Mouse (Mus musculus) adrenal gland, postnatal 25 days (tissue): ENCODE results near the gene Adamtsl4. TPM values are rescaled to one million over a fixed set of nuclear protein-coding genes. Genes with fewer than 3 reads are reported as not detected.

Experiments used
- DNase-seq: peaks from one replicate; pipeline ENCODE4 v3.0.0; 2021; ENCODE audit warnings: mixed read lengths
- microRNA-seq, 2 experiments: library from miRNA; unstranded; fragments of <30 nt; microRNA quantifications; one replicate each; pipeline ENCODE4 v1.2.0; 2021
- total RNA-seq: library from RNA; stranded (reverse); gene quantifications from 2 replicates; pipeline ENCODE4 v1.2.3, GENCODE M21; 2021

Gene Adamtsl4
- total RNA-seq, 1 experiment from 2014 or later, result 6.1 TPM

DNA sequence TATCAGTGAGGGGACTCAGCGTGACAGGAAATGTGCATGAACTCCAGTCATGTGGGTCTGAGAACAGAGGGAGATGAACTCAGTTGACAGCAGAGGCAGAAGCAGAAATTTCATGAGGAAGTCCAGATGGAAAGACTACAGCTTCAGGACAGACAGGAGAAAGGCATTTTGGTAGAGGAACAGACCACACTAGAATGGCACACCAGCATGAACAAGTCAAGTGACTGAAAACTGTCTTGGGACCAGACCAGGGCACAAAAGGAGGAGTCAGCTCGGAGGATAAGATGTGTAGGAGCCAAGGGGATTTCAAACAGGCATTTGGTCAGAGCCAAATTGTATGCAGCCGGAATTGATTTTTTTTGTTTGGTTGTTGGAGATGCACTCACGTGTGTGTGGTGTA lies 52.1 kb downstream of the Adamtsl4 start:
- no peak for DNase-seq

DNA sequence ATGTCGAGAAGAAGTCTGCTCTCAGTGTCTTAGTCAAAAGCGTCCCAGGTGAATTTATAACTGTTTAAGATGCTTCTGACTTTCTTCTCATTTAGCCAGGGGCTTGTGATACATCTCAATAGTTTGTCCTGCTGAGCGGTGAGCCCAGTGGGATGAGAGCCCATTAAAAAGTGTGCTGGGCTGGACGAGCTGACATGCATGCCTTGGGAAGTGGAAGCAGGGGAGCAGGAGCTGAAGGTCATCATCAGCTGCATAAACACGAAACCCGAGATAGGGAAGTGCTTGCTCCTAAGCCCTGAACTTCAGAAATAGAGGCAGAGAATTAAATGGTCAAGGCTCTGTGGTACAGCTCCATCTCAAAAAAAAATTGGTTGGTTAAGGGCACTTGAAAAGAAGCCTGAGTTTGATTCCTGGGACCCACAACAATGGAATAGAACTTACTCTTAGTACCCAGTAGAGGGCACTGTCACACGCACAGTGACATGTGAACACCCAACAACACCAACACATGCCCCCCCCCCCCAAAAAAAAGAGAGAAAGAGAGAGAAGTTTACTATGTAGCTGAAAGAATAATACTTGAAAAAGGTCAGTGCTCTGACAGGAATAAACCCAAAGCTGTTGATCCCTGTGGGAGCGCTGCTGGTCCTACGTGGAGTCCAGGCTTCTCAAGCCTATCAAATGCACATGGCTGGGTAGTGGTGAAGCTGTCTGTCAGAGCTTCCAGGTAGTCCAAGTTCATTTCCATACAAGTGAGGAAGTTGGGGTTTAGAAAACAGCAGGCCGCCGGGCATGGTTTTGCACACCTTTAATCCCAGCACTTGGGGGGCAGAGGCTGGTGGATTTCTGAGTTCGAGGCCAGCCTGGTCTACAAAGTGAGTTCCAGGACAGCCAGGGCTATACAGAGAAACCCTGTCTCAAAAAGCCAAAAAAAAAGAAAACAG lies 54.8 kb downstream of the Adamtsl4 start:
- no peak for DNase-seq

DNA sequence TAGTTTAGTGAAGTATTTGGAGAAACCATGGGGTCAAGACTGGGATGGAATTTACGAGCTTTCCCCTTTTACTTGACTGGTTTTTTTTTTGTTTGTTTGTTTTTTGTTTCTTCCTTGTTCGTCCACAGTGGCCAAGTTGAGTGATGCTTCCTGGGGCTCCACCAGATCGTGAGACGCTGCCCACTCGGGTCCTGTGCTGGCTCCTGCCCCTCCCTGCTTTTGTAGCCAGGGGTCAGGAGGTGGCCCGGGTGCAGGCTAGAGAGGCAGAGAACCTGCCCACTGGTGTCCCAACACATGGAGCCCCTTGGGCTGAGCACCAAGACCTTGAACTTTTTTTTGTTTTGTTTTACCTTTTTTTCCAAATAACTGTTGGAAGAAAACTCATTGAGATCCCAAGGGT lies 56.4 kb downstream of the Adamtsl4 start:
- DNase-seq, result no peak

DNA sequence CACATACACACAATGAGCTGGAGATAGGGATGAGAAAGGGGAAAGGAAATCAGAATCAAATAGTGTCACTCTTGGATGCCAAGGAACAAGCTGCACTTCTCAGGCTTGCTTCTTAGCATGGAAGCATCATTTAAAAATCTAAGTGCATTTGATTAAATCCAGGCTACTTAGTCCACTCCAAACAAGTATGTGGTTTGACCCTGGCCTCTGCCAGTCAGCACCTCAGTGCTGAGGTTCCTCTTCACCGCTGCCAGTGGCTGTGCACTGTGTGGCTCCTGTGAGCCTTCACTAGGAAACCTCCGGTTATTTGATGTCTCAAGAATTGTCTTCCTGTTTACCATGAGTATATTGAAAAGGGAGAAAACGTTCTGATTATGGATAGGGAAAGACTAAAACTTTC lies 56.9 kb downstream of the Adamtsl4 start:
- DNase-seq, result no peak

DNA sequence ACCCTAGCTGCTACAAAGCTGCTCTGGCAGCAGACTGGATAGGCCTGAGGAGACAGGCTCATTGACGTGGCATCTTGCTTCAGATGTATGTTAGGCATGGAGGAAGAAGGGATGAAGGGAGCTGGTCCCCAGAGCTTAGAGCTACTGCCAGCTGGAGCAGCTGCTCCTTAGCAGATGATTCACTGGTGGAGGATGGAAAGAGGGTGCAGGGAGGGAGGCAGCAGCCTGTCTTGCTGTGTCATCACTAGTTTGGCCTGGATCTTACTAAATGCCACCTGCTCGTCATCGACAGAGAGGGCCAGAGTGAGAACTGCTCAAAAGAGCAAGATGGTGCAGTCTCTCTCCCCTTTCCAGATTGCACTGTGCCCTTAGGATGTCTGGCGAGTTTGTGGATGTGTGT lies 58.0 kb downstream of the Adamtsl4 start:
- DNase-seq, result peak; percentile 36

DNA sequence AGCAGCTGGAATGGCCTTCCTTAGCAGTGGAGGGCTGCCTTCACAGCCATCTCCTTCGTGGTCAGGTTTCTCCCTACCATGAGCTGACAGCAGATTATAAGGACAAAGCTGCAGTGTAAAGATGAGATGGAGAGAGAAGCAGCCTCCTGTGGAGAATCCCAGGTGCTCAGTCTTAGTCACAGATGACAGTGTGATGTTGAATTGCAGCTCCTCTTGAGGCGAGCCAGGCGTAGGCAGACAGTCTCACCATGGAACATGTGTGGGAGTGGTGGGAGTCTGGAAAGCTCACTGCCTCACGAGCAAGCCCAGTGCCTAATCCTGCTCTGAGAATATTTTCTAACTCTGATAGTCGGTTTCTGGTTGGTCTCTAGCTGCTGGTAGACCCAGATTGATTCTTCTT lies 60.0 kb downstream of the Adamtsl4 start:
- DNase-seq, result no peak

Small RNA genes within 50 kb of the gene (microRNA-seq; reads per million reads assigned to microRNA genes)
- gene Mir7014, result 0 reads per million in 2 experiments

Other genes with a start within 250 kb of the Adamtsl4 start
- 2.9 and 4.5 TPM in 2 replicates for gene Ctsk, start 188.7 kb downstream of the Adamtsl4 start, total RNA-seq
- 14.1 and 20.2 TPM in 2 replicates for gene Ctss, start 161.1 kb downstream of the Adamtsl4 start, total RNA-seq
- gene Hormad1, start 128.2 kb downstream of the Adamtsl4 start, total RNA-seq, result not detected in 2 replicates
- gene Golph3l, start 99.0 kb downstream of the Adamtsl4 start, total RNA-seq, result 38.2 and 49.1 TPM in 2 replicates
- 86.4 and 93.1 TPM in 2 replicates for gene Ensa, start 62.9 kb downstream of the Adamtsl4 start, total RNA-seq
- gene Mcl1, start 29.1 kb downstream of the Adamtsl4 start, total RNA-seq, result 165 and 167 TPM in 2 replicates
- 306 and 318 TPM in 2 replicates for gene Ecm1, start 51.7 kb upstream of the Adamtsl4 start, total RNA-seq
- 54.5 and 58.8 TPM in 2 replicates for gene Tars2, start 72.3 kb upstream of the Adamtsl4 start, total RNA-seq
- 53.4 and 54.9 TPM in 2 replicates for gene Rprd2, start 130.9 kb upstream of the Adamtsl4 start, total RNA-seq
- gene Prpf3, start 168.0 kb upstream of the Adamtsl4 start, total RNA-seq, result 32.3 and 32.7 TPM in 2 replicates
- gene Mrps21, start 183.6 kb upstream of the Adamtsl4 start, total RNA-seq, result 272 and 279 TPM in 2 replicates
- 7.9 and 8.3 TPM in 2 replicates for gene Ciart, start 194.3 kb upstream of the Adamtsl4 start, total RNA-seq
- gene BC028528, start 204.1 kb upstream of the Adamtsl4 start, total RNA-seq, result 9.3 and 10.3 TPM in 2 replicates
- gene Aph1a, start 206.1 kb upstream of the Adamtsl4 start, total RNA-seq, result 93.3 and 145 TPM in 2 replicates
- gene Car14, start 216.8 kb upstream of the Adamtsl4 start, total RNA-seq, result 2.7 and 5.7 TPM in 2 replicates
- gene Anp32e, start 241.3 kb upstream of the Adamtsl4 start, total RNA-seq, result 77.8 and 94.0 TPM in 2 replicates